Mouse (Mus musculus) ES-E14 (cell line): ENCODE results near the gene Tmem108. TPM values are rescaled to one million over a fixed set of nuclear protein-coding genes. Genes with fewer than 3 reads are reported as not detected.

Source experiments
- DNase-seq: peaks from one replicate; pipeline ENCODE4 v3.0.0-alpha.2; 2013; ENCODE audit warnings: low read depth, low spot score
- H3K27ac ChIP-seq: 2 replicates; pipeline ENCODE4 v1.5.1; 2012; ENCODE audit warnings: low read depth, mild to moderate bottlenecking, low read length, moderate library complexity, mixed read lengths; ENCODE audit not compliant: poor library complexity, insufficient read depth, severe bottlenecking
- H3K36me3 ChIP-seq: 2 replicates; pipeline ENCODE4 v1.6.1; 2012; ENCODE audit warnings: mild to moderate bottlenecking, low read length, moderate library complexity, mixed read lengths; ENCODE audit not compliant: control insufficient read depth, poor library complexity, insufficient read depth, severe bottlenecking
- H3K4me1 ChIP-seq, 2 experiments: fragments of 150-350 bp in 1 of 2; sonication (generic) in 1 of 2; 2 replicates each; pipeline ENCODE4 v1.6.1; 2012; ENCODE audit warnings: low read length in 2 of 2, mild to moderate bottlenecking in 1 of 2, mixed read lengths in 1 of 2; ENCODE audit not compliant: control insufficient read depth in 2 of 2, insufficient read depth in 2 of 2, poor library complexity in 1 of 2
- H3K4me3 ChIP-seq, 2 experiments: fragments of 150-350 bp in 1 of 2; sonication (generic) in 1 of 2; 2 replicates each; pipeline ENCODE4 v1.5.1; 2012; ENCODE audit warnings: low read length in 2 of 2, low read depth in 1 of 2, mild to moderate bottlenecking in 1 of 2, mixed read lengths in 1 of 2; ENCODE audit not compliant: insufficient read depth in 1 of 2, poor library complexity in 1 of 2, severe bottlenecking in 1 of 2
- H3K9ac ChIP-seq: 2 replicates; pipeline ENCODE4 v1.6.1; 2012; ENCODE audit warnings: low read depth, mild to moderate bottlenecking, low read length, mixed read lengths; ENCODE audit not compliant: poor library complexity, insufficient read depth, severe bottlenecking
- H3K9me3 ChIP-seq: fragments of 150-350 bp; sonication (generic); 2 replicates; pipeline ENCODE4 v1.6.1; 2012; ENCODE audit warnings: low read depth, mild to moderate bottlenecking, low read length; ENCODE audit not compliant: control insufficient read depth, insufficient read depth
- CHD2 ChIP-seq: IDR thresholded peaks from 2 replicates; pipeline ENCODE4 v1.6.1; 2014; ENCODE audit warnings: mild to moderate bottlenecking, low read depth, low read length, inconsistent platforms
- HCFC1 ChIP-seq: IDR thresholded peaks from 2 replicates; pipeline ENCODE4 v1.6.1; 2012; ENCODE audit warnings: low read length, inconsistent platforms, borderline replicate concordance; ENCODE audit not compliant: insufficient read depth
- MAFK ChIP-seq: IDR thresholded peaks from 2 replicates; pipeline ENCODE4 v1.6.1; 2014; ENCODE audit warnings: mild to moderate bottlenecking, low read depth, low read length, inconsistent platforms; ENCODE audit not compliant: insufficient read depth
- ZC3H11A ChIP-seq: IDR thresholded peaks from 2 replicates; pipeline ENCODE4 v1.6.1; 2012; ENCODE audit warnings: low read depth, mild to moderate bottlenecking, inconsistent platforms, low read length, borderline replicate concordance
- ZNF384 ChIP-seq: IDR thresholded peaks from 2 replicates; pipeline ENCODE4 v1.6.1; 2012; ENCODE audit warnings: low read depth, low read length, inconsistent platforms
- in situ Hi-C, 2 experiments: fragments of 600-800 bp; cut with MboI; formaldehyde crosslinking; loops; one replicate each; pipeline ENCODE4 v1.15.1; 2025; ENCODE audit warnings: low sequenced_read_pairs in 2 of 2, inconsistent platforms in 1 of 2; ENCODE audit not compliant: unreplicated experiment in 2 of 2
- total RNA-seq: library from RNA; depleted of rRNA; stranded (reverse); fragments of 300-350 nt; gene quantifications from 2 replicates; pipeline ENCODE4 v1.2.3, GENCODE M21; 2012

The Tmem108 gene
- total RNA-seq, 1 experiment = 3.1 TPM

DNA sequence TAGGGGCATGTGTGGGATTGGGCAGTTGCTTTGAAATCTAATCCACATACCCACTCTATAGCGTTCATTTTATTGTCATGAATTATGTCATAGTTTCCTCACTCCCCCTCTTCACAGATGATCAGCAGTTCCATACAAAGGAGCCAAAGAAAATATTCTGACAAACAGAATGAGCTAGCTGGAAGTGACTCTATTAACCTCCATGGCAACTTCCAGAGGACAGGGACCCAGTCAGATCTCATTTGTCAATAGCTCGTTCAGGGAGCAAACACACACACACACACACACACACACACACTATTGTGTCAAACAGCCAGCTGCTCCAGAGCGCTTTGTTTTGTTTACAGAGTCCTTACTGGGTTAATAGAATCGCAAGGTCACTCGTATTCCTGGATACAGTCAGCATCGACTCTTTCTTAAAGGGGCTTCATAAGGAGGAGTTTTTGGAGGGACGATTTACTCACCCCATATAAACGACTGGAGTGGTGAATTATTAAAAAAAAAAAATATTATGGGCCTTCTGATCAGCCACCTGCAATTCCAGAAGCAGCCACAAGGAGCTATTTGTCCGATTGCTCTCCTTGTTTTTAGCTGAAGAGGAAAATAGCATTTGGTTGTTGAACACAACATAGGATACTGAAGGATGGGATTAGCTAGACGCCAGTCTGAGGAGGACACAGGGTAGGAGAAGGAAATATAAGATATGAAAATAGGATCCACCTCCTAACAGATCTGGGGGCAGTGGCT, 197.6 kb downstream of the Tmem108 start:
- in situ Hi-C loops = no loop called here
- Histone ChIP-seq H3K9me3 (no peaks in the 10 kb centered on the region), H3K4me3 (no peak overlapping the region), H3K9ac (no peak overlapping the region), H3K27ac (no peak overlapping the region), H3K4me1 (no peaks in the 10 kb centered on the region), H3K36me3 (no peaks in the 10 kb centered on the region)
- no peak for DNase-seq
- TF ChIP-seq ZNF384 (peak; percentile 39; the same call in 1 of the 2 replicates), MAFK (no peak)

DNA sequence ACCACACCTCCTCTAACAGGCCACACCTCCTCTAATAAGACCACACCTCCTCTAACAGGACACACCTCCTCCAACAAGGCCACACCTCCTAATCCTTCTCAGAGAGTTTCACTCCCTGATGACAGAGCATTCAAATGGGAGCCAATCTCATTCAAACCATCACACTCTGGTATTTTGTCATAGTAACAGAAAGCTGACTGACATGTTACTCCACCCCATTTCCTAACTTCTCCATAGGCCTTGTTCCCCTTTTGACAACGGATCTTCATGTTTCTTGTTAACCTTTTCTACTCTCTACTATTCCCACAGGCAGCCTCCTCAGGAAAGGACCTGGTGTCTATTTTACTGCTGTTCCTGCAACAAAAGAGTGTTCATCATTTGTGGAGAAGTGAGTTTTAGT, 199.6 kb downstream of the Tmem108 start:
- in situ Hi-C loops = no loop called here
- no peak overlapping the region for H3K4me3 ChIP-seq
- no peak for DNase-seq
- H3K27ac ChIP-seq = no peak overlapping the region
- no peaks in the 10 kb centered on the region for H3K36me3 ChIP-seq
- no peak for TF ChIP-seq MAFK
- no peaks in the 10 kb centered on the region for H3K9me3 ChIP-seq
- no peak overlapping the region for H3K9ac ChIP-seq
- no peaks in the 10 kb centered on the region for H3K4me1 ChIP-seq

DNA sequence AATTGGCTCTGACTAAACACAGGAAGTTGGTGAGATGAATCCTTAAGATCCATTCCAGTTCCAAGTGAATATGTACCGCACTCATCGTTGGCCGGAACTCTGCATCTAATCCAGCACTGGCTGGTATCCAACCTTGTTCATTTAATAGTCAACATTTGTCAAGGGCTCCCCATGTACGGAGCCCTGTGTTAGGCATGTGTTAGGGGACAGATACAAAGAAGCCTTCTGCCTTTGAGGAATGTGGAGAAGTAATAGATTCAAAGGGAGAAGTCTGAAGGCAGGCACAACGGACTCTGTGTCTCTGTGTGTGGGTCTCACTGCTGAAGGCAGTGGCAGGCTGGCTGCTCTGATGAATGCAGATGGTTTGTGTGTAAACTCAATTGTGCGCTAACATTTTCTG, 202.9 kb downstream of the Tmem108 start:
- Histone ChIP-seq H3K36me3 (no peaks in the 10 kb centered on the region), H3K4me1 (no peaks in the 10 kb centered on the region), H3K4me3 (no peak overlapping the region), H3K9me3 (no peaks in the 10 kb centered on the region), H3K9ac (no peak overlapping the region), H3K27ac (no peak overlapping the region)
- TF ChIP-seq MAFK = no peak
- no peak for DNase-seq
- in situ Hi-C loops = no loop called here

DNA sequence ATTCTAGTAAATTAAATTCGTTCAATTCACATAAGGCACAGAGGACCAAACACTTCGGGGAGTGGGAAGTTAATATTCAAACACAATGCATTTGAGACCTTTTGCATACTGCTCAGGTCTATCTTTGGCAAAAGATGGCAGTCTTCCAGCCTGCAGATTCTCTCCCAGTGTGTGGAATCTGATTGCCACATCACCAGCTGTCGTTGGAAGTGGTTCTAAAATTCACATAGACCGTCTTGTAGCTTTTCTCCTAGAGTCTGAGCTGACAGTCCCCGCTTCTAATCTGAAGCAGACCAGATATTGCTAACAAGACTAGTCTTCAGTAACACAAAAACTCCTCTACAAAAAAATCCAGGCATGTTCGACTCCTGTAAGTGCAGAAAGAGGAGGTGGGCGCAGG, 203.4 kb downstream of the Tmem108 start:
- H3K4me1 ChIP-seq = no peaks in the 10 kb centered on the region
- no peaks in the 10 kb centered on the region for H3K36me3 ChIP-seq
- in situ Hi-C loops = no loop called here
- H3K9me3 ChIP-seq = no peaks in the 10 kb centered on the region
- TF ChIP-seq ZC3H11A = no peak
- TF ChIP-seq ZNF384 = no peak
- TF ChIP-seq MAFK = no peak
- TF ChIP-seq CHD2 = no peak
- no peak for TF ChIP-seq HCFC1
- no peak for DNase-seq
- no peak overlapping the region for H3K27ac ChIP-seq
- H3K4me3 ChIP-seq = no peak overlapping the region
- H3K9ac ChIP-seq = no peak overlapping the region

DNA sequence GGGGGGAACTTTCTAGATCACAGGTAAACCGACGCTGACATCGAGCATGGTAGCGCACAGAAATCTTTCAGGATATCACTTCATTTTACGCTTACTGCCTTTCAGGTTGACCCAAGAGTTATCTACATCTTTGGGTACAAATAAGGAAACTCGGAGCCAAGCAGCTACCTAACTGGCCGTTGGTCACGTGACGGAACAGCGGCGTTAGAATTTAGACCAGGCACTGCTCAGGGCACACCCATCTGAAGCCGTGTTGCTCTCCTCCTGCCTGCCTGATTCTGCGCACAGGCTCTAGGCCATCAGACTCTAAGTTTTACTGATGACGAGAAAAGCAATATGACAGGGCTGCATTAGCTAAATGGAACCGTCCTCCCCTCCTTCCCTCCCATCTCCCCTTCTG, 204.6 kb downstream of the Tmem108 start:
- Histone ChIP-seq H3K4me3 (no peak overlapping the region), H3K27ac (no peak overlapping the region), H3K4me1 (no peaks in the 10 kb centered on the region), H3K36me3 (no peaks in the 10 kb centered on the region), H3K9me3 (no peaks in the 10 kb centered on the region), H3K9ac (no peak overlapping the region)
- TF ChIP-seq MAFK = no peak
- no peak for TF ChIP-seq CHD2
- in situ Hi-C loops = no loop called here
- no peak for DNase-seq
